Mouse (Mus musculus): ENCODE data around the gene Capn13. TPM values are rescaled to one million over a fixed set of nuclear protein-coding genes. Genes with fewer than 3 reads are reported as not detected.
"Not testable (repeated sequence)": the region's sequence is repeated elsewhere in the genome, so short reads cannot be mapped to it uniquely, and the experiment has no call there.

The Capn13 gene
- polyA plus RNA-seq, 1 experiment from 2014 or later: 0.07 TPM

- no peak overlapping the region for H3K9ac ChIP-seq (ENCODE audit: low read length)
- no peak overlapping the region for H3K27ac ChIP-seq (replicated peaks in 1 of 2; ENCODE audit: control insufficient read depth in 1 of 2, insufficient read depth in 1 of 2, low read depth in 2 of 2, low read length in 2 of 2)
- no peak overlapping the region for H3K4me2 ChIP-seq (ENCODE audit: low read length)
- no peak for ATAC-seq (ENCODE audit: insufficient number of reproducible peaks, insufficient read depth, low FRiP score, low read depth)
- H3K4me1 ChIP-seq (ENCODE audit: control insufficient read depth in 2 of 2, insufficient read depth in 2 of 2, low read length in 2 of 2): 0 out of 4 replicates have a peak, but pooled peaks cover 0 to 3% of the 10 kb centered on the region in 2 experiments
- H3K9me3 ChIP-seq (ENCODE audit: control insufficient read depth, low read length): no peaks in the 10 kb centered on the region
- no peaks in the 10 kb centered on the region for H3K36me3 ChIP-seq (ENCODE audit: control insufficient read depth, insufficient read depth, low read length)
- H3K27me3 ChIP-seq (ENCODE audit: control insufficient read depth, insufficient read depth, low read length): peaks cover 23% of the 10 kb centered on the region
- WGBS: 50% methylated on average over 6 of the region's 7 CpGs
- H3K4me3 ChIP-seq (ENCODE audit: control insufficient read depth in 1 of 2, insufficient read depth in 1 of 2, low read depth in 1 of 2, low read length in 2 of 2): no peak overlapping the region
Observed at GRCm38 (mm10) chr17:73300147-73300880, 100.4 kb downstream of the Capn13 start.

- H3K4me1 ChIP-seq (ENCODE audit: control insufficient read depth in 2 of 2, insufficient read depth in 2 of 2, low read length in 2 of 2): 0 out of 4 replicates have a peak, but pooled peaks cover 0 to 3% of the 10 kb centered on the region in 2 experiments
- H3K9me3 ChIP-seq (ENCODE audit: control insufficient read depth, low read length): 0 out of 2 replicates have a peak, but pooled peaks cover 1% of the 10 kb centered on the region
- no peak overlapping the region for H3K4me2 ChIP-seq (ENCODE audit: low read length)
- H3K36me3 ChIP-seq (ENCODE audit: control insufficient read depth, insufficient read depth, low read length): no peaks in the 10 kb centered on the region
- H3K4me3 ChIP-seq (ENCODE audit: control insufficient read depth in 1 of 2, insufficient read depth in 1 of 2, low read depth in 1 of 2, low read length in 2 of 2): no peak overlapping the region
- H3K9ac ChIP-seq (ENCODE audit: low read length): no peak overlapping the region
- no peak for ATAC-seq (ENCODE audit: insufficient number of reproducible peaks, insufficient read depth, low FRiP score, low read depth)
- H3K27ac ChIP-seq (replicated peaks in 1 of 2; ENCODE audit: control insufficient read depth in 1 of 2, insufficient read depth in 1 of 2, low read depth in 2 of 2, low read length in 2 of 2): no peak overlapping the region
- peaks cover 13% of the 10 kb centered on the region for H3K27me3 ChIP-seq (ENCODE audit: control insufficient read depth, insufficient read depth, low read length)
- WGBS: 82% methylated on average over 6 of the region's 6 CpGs
Observed at GRCm38 (mm10) chr17:73298981-73299380, 101.7 kb downstream of the Capn13 start.

GRCm38 (mm10) chr17:73296855-73297254 is 103.8 kb downstream of the Capn13 start:
- Histone ChIP-seq H3K9ac (ENCODE audit: low read length) (no peak overlapping the region), H3K4me3 (ENCODE audit: control insufficient read depth in 1 of 2, insufficient read depth in 1 of 2, low read depth in 1 of 2, low read length in 2 of 2) (no peak overlapping the region), H3K27me3 (ENCODE audit: control insufficient read depth, insufficient read depth, low read length) (no peaks in the 10 kb centered on the region), H3K36me3 (ENCODE audit: control insufficient read depth, insufficient read depth, low read length) (no peaks in the 10 kb centered on the region), H3K4me2 (ENCODE audit: low read length) (no peak overlapping the region), H3K9me3 (ENCODE audit: control insufficient read depth, low read length) (0 out of 2 replicates have a peak, but pooled peaks cover 4% of the 10 kb centered on the region), H3K27ac (replicated peaks in 1 of 2; ENCODE audit: control insufficient read depth in 1 of 2, insufficient read depth in 1 of 2, low read depth in 2 of 2, low read length in 2 of 2) (no peak overlapping the region), H3K4me1 (ENCODE audit: control insufficient read depth in 2 of 2, insufficient read depth in 2 of 2, low read length in 2 of 2) (0 out of 4 replicates have a peak, but pooled peaks cover 0 to 3% of the 10 kb centered on the region in 2 experiments)
- WGBS: 43% methylated on average over 4 of the region's 4 CpGs
- ATAC-seq (ENCODE audit: insufficient number of reproducible peaks, insufficient read depth, low FRiP score, low read depth): no peak

GRCm38 (mm10) chr17:73293237-73293636 is 107.4 kb downstream of the Capn13 start:
- Histone ChIP-seq H3K4me3 (ENCODE audit: control insufficient read depth in 1 of 2, insufficient read depth in 1 of 2, low read depth in 1 of 2, low read length in 2 of 2) (no peak overlapping the region), H3K36me3 (ENCODE audit: control insufficient read depth, insufficient read depth, low read length) (no peaks in the 10 kb centered on the region), H3K4me1 (ENCODE audit: control insufficient read depth in 2 of 2, insufficient read depth in 2 of 2, low read length in 2 of 2) (no peaks in the 10 kb centered on the region), H3K27ac (replicated peaks in 1 of 2; ENCODE audit: control insufficient read depth in 1 of 2, insufficient read depth in 1 of 2, low read depth in 2 of 2, low read length in 2 of 2) (no peak overlapping the region), H3K27me3 (ENCODE audit: control insufficient read depth, insufficient read depth, low read length) (no peaks in the 10 kb centered on the region), H3K9me3 (ENCODE audit: control insufficient read depth, low read length) (0 out of 2 replicates have a peak, but pooled peaks cover 4% of the 10 kb centered on the region), H3K9ac (ENCODE audit: low read length) (no peak overlapping the region), H3K4me2 (ENCODE audit: low read length) (no peak overlapping the region)
- ATAC-seq (ENCODE audit: insufficient number of reproducible peaks, insufficient read depth, low FRiP score, low read depth): no peak
- 76% methylated on average over 3 of the region's 3 CpGs for WGBS

GRCm38 (mm10) chr17:73284301-73284700 is 116.4 kb downstream of the Capn13 start:
- no peaks in the 10 kb centered on the region for H3K4me1 ChIP-seq (ENCODE audit: control insufficient read depth in 2 of 2, insufficient read depth in 2 of 2, low read length in 2 of 2)
- H3K27me3 ChIP-seq (ENCODE audit: control insufficient read depth, insufficient read depth, low read length): no peaks in the 10 kb centered on the region
- no peak overlapping the region for H3K9ac ChIP-seq (ENCODE audit: low read length)
- H3K9me3 ChIP-seq (ENCODE audit: control insufficient read depth, low read length): no peaks in the 10 kb centered on the region
- no peak overlapping the region for H3K4me2 ChIP-seq (ENCODE audit: low read length)
- H3K4me3 ChIP-seq (ENCODE audit: control insufficient read depth in 1 of 2, insufficient read depth in 1 of 2, low read depth in 1 of 2, low read length in 2 of 2): no peak overlapping the region
- ATAC-seq (ENCODE audit: insufficient number of reproducible peaks, insufficient read depth, low FRiP score, low read depth): no peak
- WGBS: 49% methylated on average over 2 of the region's 2 CpGs
- H3K36me3 ChIP-seq (ENCODE audit: control insufficient read depth, insufficient read depth, low read length): no peaks in the 10 kb centered on the region
- H3K27ac ChIP-seq (replicated peaks in 1 of 2; ENCODE audit: control insufficient read depth in 1 of 2, insufficient read depth in 1 of 2, low read depth in 2 of 2, low read length in 2 of 2): no peak overlapping the region

GRCm38 (mm10) chr17:73282702-73283101 is 118.0 kb downstream of the Capn13 start:
- not testable (repeated sequence) for H3K9ac ChIP-seq (ENCODE audit: low read length); H3K4me1 ChIP-seq (ENCODE audit: control insufficient read depth in 2 of 2, insufficient read depth in 2 of 2, low read length in 2 of 2); ATAC-seq (ENCODE audit: insufficient number of reproducible peaks, insufficient read depth, low FRiP score, low read depth); H3K4me3 ChIP-seq (ENCODE audit: control insufficient read depth in 1 of 2, insufficient read depth in 1 of 2, low read depth in 1 of 2, low read length in 2 of 2); H3K27ac ChIP-seq (replicated peaks in 1 of 2; ENCODE audit: control insufficient read depth in 1 of 2, insufficient read depth in 1 of 2, low read depth in 2 of 2, low read length in 2 of 2); H3K4me2 ChIP-seq (ENCODE audit: low read length); H3K36me3 ChIP-seq (ENCODE audit: control insufficient read depth, insufficient read depth, low read length); H3K9me3 ChIP-seq (ENCODE audit: control insufficient read depth, low read length); H3K27me3 ChIP-seq (ENCODE audit: control insufficient read depth, insufficient read depth, low read length)
- 26% methylated on average over 6 of the region's 6 CpGs for WGBS

GRCm38 (mm10) chr17:73277770-73278169 is 122.9 kb downstream of the Capn13 start:
- Histone ChIP-seq H3K4me2 (ENCODE audit: low read length) (no peak overlapping the region), H3K9ac (ENCODE audit: low read length) (no peak overlapping the region), H3K27me3 (ENCODE audit: control insufficient read depth, insufficient read depth, low read length) (no peaks in the 10 kb centered on the region), H3K36me3 (ENCODE audit: control insufficient read depth, insufficient read depth, low read length) (no peaks in the 10 kb centered on the region), H3K9me3 (ENCODE audit: control insufficient read depth, low read length) (no peaks in the 10 kb centered on the region), H3K27ac (replicated peaks in 1 of 2; ENCODE audit: control insufficient read depth in 1 of 2, insufficient read depth in 1 of 2, low read depth in 2 of 2, low read length in 2 of 2) (no peak overlapping the region), H3K4me1 (ENCODE audit: control insufficient read depth in 2 of 2, insufficient read depth in 2 of 2, low read length in 2 of 2) (no peaks in the 10 kb centered on the region), H3K4me3 (ENCODE audit: control insufficient read depth in 1 of 2, insufficient read depth in 1 of 2, low read depth in 1 of 2, low read length in 2 of 2) (no peak overlapping the region)
- no peak for ATAC-seq (ENCODE audit: insufficient number of reproducible peaks, insufficient read depth, low FRiP score, low read depth)
- 89% methylated on average over 4 of the region's 4 CpGs for WGBS

GRCm38 (mm10) chr17:73275066-73275465 is 125.6 kb downstream of the Capn13 start:
- Histone ChIP-seq H3K4me3 (ENCODE audit: control insufficient read depth in 1 of 2, insufficient read depth in 1 of 2, low read depth in 1 of 2, low read length in 2 of 2) (no peak overlapping the region), H3K9me3 (ENCODE audit: control insufficient read depth, low read length) (no peaks in the 10 kb centered on the region), H3K4me1 (ENCODE audit: control insufficient read depth in 2 of 2, insufficient read depth in 2 of 2, low read length in 2 of 2) (no peaks in the 10 kb centered on the region), H3K36me3 (ENCODE audit: control insufficient read depth, insufficient read depth, low read length) (no peaks in the 10 kb centered on the region), H3K9ac (ENCODE audit: low read length) (no peak overlapping the region), H3K4me2 (ENCODE audit: low read length) (no peak overlapping the region), H3K27ac (replicated peaks in 1 of 2; ENCODE audit: control insufficient read depth in 1 of 2, insufficient read depth in 1 of 2, low read depth in 2 of 2, low read length in 2 of 2) (no peak overlapping the region), H3K27me3 (ENCODE audit: control insufficient read depth, insufficient read depth, low read length) (no peaks in the 10 kb centered on the region)
- ATAC-seq (ENCODE audit: insufficient number of reproducible peaks, insufficient read depth, low FRiP score, low read depth): no peak
- WGBS: 79% methylated on average over 10 of the region's 10 CpGs
